Mouse (Mus musculus): ENCODE measurements around the gene Mamstr. TPM values are rescaled to one million over a fixed set of nuclear protein-coding genes. Genes with fewer than 3 reads are reported as not detected.
A peak's percentile ranks its signal among the peaks of the same experiment; 100 is the strongest.

Gene Mamstr
- total and polyA plus RNA-seq, 2 experiments from 2014 or later = 6.5 to 7.7 TPM

GRCm38 (mm10) chr7:45641391-45642040 is 1.7 kb downstream of the Mamstr start:
- no peaks in the 10 kb centered on the region for H3K9me3 ChIP-seq (replicated peaks; ENCODE audit: control insufficient read depth, low read length)
- H3K4me3 ChIP-seq (ENCODE audit: low read depth, low read length) = peak overlapping the region; percentile 29
- peak; percentile 37 for ATAC-seq (ENCODE audit: insufficient read depth, low read depth)

GRCm38 (mm10) chr7:45642083-45642482 is 2.3 kb downstream of the Mamstr start:
- H3K27me3 ChIP-seq (ENCODE audit: control insufficient read depth, insufficient read depth, low read length) = no peaks in the 10 kb centered on the region
- WGBS = 47% methylated on average over 5 of the region's 5 CpGs
- H3K4me3 ChIP-seq (ENCODE audit: low read depth, low read length) = peak overlapping the region; percentile 29
- peak overlapping the region; percentile 76 for H3K27ac ChIP-seq (ENCODE audit: low read depth)
- peak overlapping the region; percentile 47; the same call in 1 of the 2 replicates for H3K9ac ChIP-seq (replicated peaks; ENCODE audit: low read depth, low read length)
- TF ChIP-seq CTCF (IDR thresholded peaks at IDR 0.05; ENCODE audit: low read depth) (no peak), EP300 (IDR thresholded peaks at IDR 0.05; ENCODE audit: low read depth) (no peak)
- H3K36me3 ChIP-seq (replicated peaks; ENCODE audit: control insufficient read depth, insufficient read depth, low read length) = peaks cover 11% of the 10 kb centered on the region
- H3K4me1 ChIP-seq (ENCODE audit: control insufficient read depth, insufficient read depth) = peaks cover 40% of the 10 kb centered on the region
- no peaks in the 10 kb centered on the region for H3K9me3 ChIP-seq (replicated peaks; ENCODE audit: control insufficient read depth, low read length)
- ATAC-seq (ENCODE audit: insufficient read depth, low read depth) = no peak
- DNase-seq (ENCODE audit: low spot score) = no peak
- peak overlapping the region; percentile 66 for H3K4me2 ChIP-seq (ENCODE audit: low read depth, low read length)

More at GRCm38 (mm10) chr7:45641391-45642040, 1.7 kb downstream of the Mamstr start:
- H3K4me1 ChIP-seq (ENCODE audit: control insufficient read depth, insufficient read depth) = peaks cover 40% of the 10 kb centered on the region
- peak overlapping the region; percentile 47 for H3K9ac ChIP-seq (replicated peaks; ENCODE audit: low read depth, low read length)
- peak; percentile 76 for DNase-seq (ENCODE audit: low spot score)
- H3K27me3 ChIP-seq (ENCODE audit: control insufficient read depth, insufficient read depth, low read length) = no peaks in the 10 kb centered on the region
- peak overlapping the region; percentile 76 for H3K27ac ChIP-seq (ENCODE audit: low read depth)
- H3K4me2 ChIP-seq (ENCODE audit: low read depth, low read length) = peak overlapping the region; percentile 66
- 35% methylated on average over 15 of the region's 17 CpGs for whole genome bisulfite sequencing
- TF ChIP-seq CTCF (IDR thresholded peaks at IDR 0.05; ENCODE audit: low read depth) = no peak
- no peak for TF ChIP-seq EP300 (IDR thresholded peaks at IDR 0.05; ENCODE audit: low read depth)
- peaks cover 17% of the 10 kb centered on the region for H3K36me3 ChIP-seq (replicated peaks; ENCODE audit: control insufficient read depth, insufficient read depth, low read length)

GRCm38 (mm10) chr7:45642503-45643255 is 2.9 kb downstream of the Mamstr start:
- TF ChIP-seq CTCF (IDR thresholded peaks at IDR 0.05; ENCODE audit: low read depth) (no peak), EP300 (IDR thresholded peaks at IDR 0.05; ENCODE audit: low read depth) (no peak)
- ATAC-seq (ENCODE audit: insufficient read depth, low read depth) = no peak
- peaks cover 40% of the 10 kb centered on the region for H3K4me1 ChIP-seq (ENCODE audit: control insufficient read depth, insufficient read depth)
- DNase-seq (ENCODE audit: low spot score) = no peak
- no peaks in the 10 kb centered on the region for H3K9me3 ChIP-seq (replicated peaks; ENCODE audit: control insufficient read depth, low read length)
- peak overlapping the region; percentile 59 for H3K9ac ChIP-seq (replicated peaks; ENCODE audit: low read depth, low read length)
- peak overlapping the region; percentile 38 for H3K4me3 ChIP-seq (ENCODE audit: low read depth, low read length)
- H3K36me3 ChIP-seq (replicated peaks; ENCODE audit: control insufficient read depth, insufficient read depth, low read length) = 0 out of 2 replicates have a peak, but pooled peaks cover 6% of the 10 kb centered on the region
- WGBS = 50% methylated on average over 16 of the region's 16 CpGs
- H3K27ac ChIP-seq (ENCODE audit: low read depth) = peak overlapping the region; percentile 77
- H3K27me3 ChIP-seq (ENCODE audit: control insufficient read depth, insufficient read depth, low read length) = no peaks in the 10 kb centered on the region
- peak overlapping the region; percentile 66 for H3K4me2 ChIP-seq (ENCODE audit: low read depth, low read length)

- DNase-seq (ENCODE audit: low spot score) = peak; percentile 92
- H3K36me3 ChIP-seq (replicated peaks; ENCODE audit: control insufficient read depth, insufficient read depth, low read length) = 0 out of 2 replicates have a peak, but pooled peaks cover 6% of the 10 kb centered on the region
- peak overlapping the region; percentile 38 for H3K4me3 ChIP-seq (ENCODE audit: low read depth, low read length)
- no peaks in the 10 kb centered on the region for H3K27me3 ChIP-seq (ENCODE audit: control insufficient read depth, insufficient read depth, low read length)
- 14% methylated on average over 28 of the region's 28 CpGs for WGBS
- peak overlapping the region; percentile 77 for H3K27ac ChIP-seq (ENCODE audit: low read depth)
- H3K9me3 ChIP-seq (replicated peaks; ENCODE audit: control insufficient read depth, low read length) = no peaks in the 10 kb centered on the region
- H3K4me2 ChIP-seq (ENCODE audit: low read depth, low read length) = peak overlapping the region; percentile 66
- peak; percentile 78 for ATAC-seq (ENCODE audit: insufficient read depth, low read depth)
- peaks cover 36% of the 10 kb centered on the region for H3K4me1 ChIP-seq (ENCODE audit: control insufficient read depth, insufficient read depth)
- peak overlapping the region; percentile 59 for H3K9ac ChIP-seq (replicated peaks; ENCODE audit: low read depth, low read length)
- TF ChIP-seq CTCF (IDR thresholded peaks at IDR 0.05; ENCODE audit: low read depth) = no peak
- no peak for TF ChIP-seq EP300 (IDR thresholded peaks at IDR 0.05; ENCODE audit: low read depth)
These were observed 3.8 kb downstream of the Mamstr start for GRCm38 (mm10) chr7:45643441-45644178.

- peak; percentile 9; the same call in 1 of the 2 replicates for ATAC-seq (ENCODE audit: insufficient read depth, low read depth)
- peak overlapping the region; percentile 40; the same call in 1 of the 2 replicates for H3K27ac ChIP-seq (ENCODE audit: low read depth)
- TF ChIP-seq CTCF (IDR thresholded peaks at IDR 0.05; ENCODE audit: low read depth) (no peak), EP300 (IDR thresholded peaks at IDR 0.05; ENCODE audit: low read depth) (no peak)
- no peaks in the 10 kb centered on the region for H3K9me3 ChIP-seq (replicated peaks; ENCODE audit: control insufficient read depth, low read length)
- DNase-seq (ENCODE audit: low spot score) = peak; percentile 75
- peak overlapping the region; percentile 66 for H3K4me2 ChIP-seq (ENCODE audit: low read depth, low read length)
- 26% methylated on average over 18 of the region's 18 CpGs for WGBS
- peaks cover 33% of the 10 kb centered on the region for H3K4me1 ChIP-seq (ENCODE audit: control insufficient read depth, insufficient read depth)
- peak overlapping the region; percentile 38; the same call in 1 of the 2 replicates for H3K4me3 ChIP-seq (ENCODE audit: low read depth, low read length)
- no peak overlapping the region for H3K9ac ChIP-seq (replicated peaks; ENCODE audit: low read depth, low read length)
- 0 out of 2 replicates have a peak, but pooled peaks cover 6% of the 10 kb centered on the region for H3K36me3 ChIP-seq (replicated peaks; ENCODE audit: control insufficient read depth, insufficient read depth, low read length)
- no peaks in the 10 kb centered on the region for H3K27me3 ChIP-seq (ENCODE audit: control insufficient read depth, insufficient read depth, low read length)
These were observed 4.4 kb downstream of the Mamstr start for GRCm38 (mm10) chr7:45644183-45644582.

All from heart, postnatal 0 days (tissue).